Comparison of ENCODE assay signal across 8 mouse cellular contexts in the genomic region with DNA sequence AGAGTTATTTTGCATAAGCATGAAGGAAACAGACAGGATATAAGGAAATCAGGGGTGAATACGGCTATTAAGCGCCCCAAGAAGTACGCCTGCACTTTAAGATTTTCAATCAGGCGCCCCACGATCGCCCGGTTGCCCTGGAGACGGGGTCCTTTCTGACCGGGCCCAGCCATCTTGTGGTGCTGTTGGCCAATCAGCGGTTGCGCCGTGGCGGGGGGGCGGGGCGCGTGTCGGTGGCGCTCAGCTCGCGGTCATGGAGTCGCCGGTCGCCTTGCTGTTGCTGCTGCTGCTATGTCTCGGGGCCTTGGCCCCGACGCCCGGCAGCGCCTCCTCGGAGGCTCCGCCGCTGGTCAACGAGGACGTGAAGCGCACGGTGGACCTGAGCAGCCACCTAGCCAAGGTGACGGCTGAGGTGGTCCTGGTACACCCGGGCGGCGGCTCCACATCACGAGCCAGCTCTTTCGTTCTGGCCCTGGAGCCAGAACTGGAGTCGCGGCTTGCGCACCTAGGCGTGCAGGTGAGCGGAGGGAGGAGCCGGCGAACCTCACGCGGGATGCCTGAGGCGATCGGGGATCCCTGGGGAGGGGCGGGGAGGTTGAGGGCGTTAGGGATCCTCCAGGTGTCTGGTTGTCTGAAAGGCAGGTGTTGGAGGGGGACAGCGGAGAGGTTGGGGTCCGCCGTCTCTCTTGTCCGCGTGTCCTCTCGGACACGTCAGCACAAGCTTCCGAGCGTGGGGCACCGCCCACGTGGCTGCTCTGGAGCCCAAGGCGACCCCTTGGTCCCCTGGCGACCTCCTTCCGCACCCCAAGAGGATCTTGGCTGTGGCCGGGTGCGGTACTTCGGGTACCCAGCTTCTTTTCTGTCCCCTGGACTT. TPM values are rescaled to one million over a fixed set of nuclear protein-coding genes. Genes with fewer than 3 reads are reported as not detected.
DNase-seq lines count a peak whose midpoint lies in the region; ATAC-seq lines count a peak whose summit lies in the region.

Rpn1 (plus strand) TSS at position 205 of the 874 bp plus-strand sequence.

- H3K9ac ChIP-seq in hindbrain, embryonic 15.5 days = peak within 1 kb of the TSS; percentile 98

- DNase-seq in R1 (ENCODE audit: low read depth, low spot score) = peak; percentile 94
- peak; percentile 98 to 99 for DNase-seq in cerebellum, postnatal 25 days
- DNase-seq in frontal cortex, postnatal 36 days (ENCODE audit: low spot score in 2 of 2) = peak; percentile 96
- peak; percentile 91 for DNase-seq in left cerebral cortex, adult 11 months (ENCODE audit: low spot score)
- DNase-seq in lung, postnatal 4 days = peak; percentile 97 to 99
- peak; percentile 87 for DNase-seq in retina, postnatal 7 days (ENCODE audit: low read depth, low spot score)
- DNase-seq in urinary bladder, adult 2 months (ENCODE audit: low spot score) = peak; percentile 93

- ATAC-seq in hindbrain, embryonic 15.5 days (ENCODE audit: low FRiP score, low read depth) = peak; percentile 97

- peaks cover 25% of the 10 kb centered on the region for H3K4me1 ChIP-seq in hindbrain, embryonic 15.5 days (replicated peaks)

- H3K36me3 ChIP-seq in hindbrain, embryonic 15.5 days = no peaks in the 10 kb centered on the region

- H3K4me2 ChIP-seq in hindbrain, embryonic 15.5 days = peak within 1 kb of the TSS; percentile 94

- no peaks in the 10 kb centered on the region for H3K9me3 ChIP-seq in hindbrain, embryonic 15.5 days

- WGBS in hindbrain, embryonic 15.5 days = under 1% methylated on average over 71 of the region's 71 CpGs

- H3K27ac ChIP-seq in hindbrain, embryonic 15.5 days (replicated peaks) = peak within 1 kb of the TSS; percentile 89

- H3K4me3 ChIP-seq in hindbrain, embryonic 15.5 days = peak within 1 kb of the TSS; percentile 99

- H3K27me3 ChIP-seq in hindbrain, embryonic 15.5 days = 0 out of 2 replicates have a peak, but pooled peaks cover 2% of the 10 kb centered on the region

RNA-seq across cellular contexts. Expression of gene Rpn1, which starts in this region (rescaled TPM):
- 298 and 305 TPM in 2 replicates for polyA plus RNA-seq in hindbrain, embryonic 15.5 days (2015; fragmentation: Nextera tagmentation; extraction: Ambion mirVana)
- polyA plus RNA-seq in urinary bladder, adult 2 months (2012; rRNA removed) = 164 and 173 TPM in 2 replicates

Comparison
In these comparisons a context has a peak if more than half of its experiments do, and no peak if none do; other contexts are left out.
1. Peak in every context shown above with its lines: DNase-seq, ATAC-seq, H3K4me3 ChIP-seq and H3K27ac ChIP-seq.